Mouse (Mus musculus) mesoderm, embryonic 11.5 days (tissue): ENCODE data around the gene Ece1.

Experiments used
- DNase-seq: peaks from one replicate; pipeline ENCODE4 v3.0.0-alpha.2; 2012; ENCODE audit warnings: low read depth, low spot score

Gene Ece1

GRCm38 (mm10) chr4:137855741-137856341 lies 6.2 kb upstream of the Ece1 start:
- no peak for DNase-seq

- peak; percentile 69 for DNase-seq
Measured at GRCm38 (mm10) chr4:137857116-137857515, 4.9 kb upstream of the Ece1 start.

- DNase-seq = no peak
Measured at GRCm38 (mm10) chr4:137858371-137858770, 3.7 kb upstream of the Ece1 start.

- peak; percentile 50 for DNase-seq
Measured at GRCm38 (mm10) chr4:137861461-137862011, 501 bp upstream of the Ece1 start.

GRCm38 (mm10) chr4:137862516-137863240 lies 641 bp downstream of the Ece1 start:
- DNase-seq = no peak

- no peak for DNase-seq
Measured at GRCm38 (mm10) chr4:137864031-137864430, 2.0 kb downstream of the Ece1 start.

GRCm38 (mm10) chr4:137864769-137865168 lies 2.7 kb downstream of the Ece1 start:
- no peak for DNase-seq

- no peak for DNase-seq
Measured at GRCm38 (mm10) chr4:137865221-137865641, 3.2 kb downstream of the Ece1 start.

- DNase-seq = no peak
Measured at GRCm38 (mm10) chr4:137866206-137866863, 4.3 kb downstream of the Ece1 start.

GRCm38 (mm10) chr4:137867225-137867624 lies 5.2 kb downstream of the Ece1 start:
- no peak for DNase-seq

- DNase-seq = no peak
Measured at GRCm38 (mm10) chr4:137867675-137868257, 5.7 kb downstream of the Ece1 start.

- DNase-seq = no peak
Measured at GRCm38 (mm10) chr4:137869667-137870274, 7.7 kb downstream of the Ece1 start.

- no peak for DNase-seq
Measured at GRCm38 (mm10) chr4:137870979-137871378, 8.9 kb downstream of the Ece1 start.

- DNase-seq = no peak
Measured at GRCm38 (mm10) chr4:137871431-137871830, 9.4 kb downstream of the Ece1 start.

- no peak for DNase-seq
Measured at GRCm38 (mm10) chr4:137874337-137874736, 12.3 kb downstream of the Ece1 start.

GRCm38 (mm10) chr4:137874826-137875225 lies 12.8 kb downstream of the Ece1 start:
- DNase-seq = no peak

GRCm38 (mm10) chr4:137875466-137876092 lies 13.5 kb downstream of the Ece1 start:
- DNase-seq = no peak

GRCm38 (mm10) chr4:137876834-137877233 lies 14.8 kb downstream of the Ece1 start:
- DNase-seq = no peak

- peak; percentile 70 for DNase-seq
Measured at GRCm38 (mm10) chr4:137877432-137877881, 15.4 kb downstream of the Ece1 start.

- DNase-seq = no peak
Measured at GRCm38 (mm10) chr4:137879383-137880156, 17.5 kb downstream of the Ece1 start.
